Mouse (Mus musculus) neural tube, embryonic 13.5 days (tissue): ENCODE data around the gene Dab2ip. TPM values are rescaled to one million over a fixed set of nuclear protein-coding genes. Genes with fewer than 3 reads are reported as not detected.

Experiments used
- ATAC-seq: fragments of 200-750 bp; cut with Nextera tagmentation; 2 replicates; pipeline ENCODE4 v1.8.0; 2017; ENCODE audit warnings: low read depth, mild to moderate bottlenecking, moderate TSS enrichment, moderate library complexity
- H3K27ac ChIP-seq: fragments of 300-500 bp; sonication (generic); replicated peaks from 2 replicates; pipeline ENCODE4 v1.5.1; 2015; ENCODE audit warnings: moderate library complexity, mild to moderate bottlenecking, inconsistent platforms
- H3K27me3 ChIP-seq: fragments of 300-500 bp; sonication (generic); 2 replicates; pipeline ENCODE4 v1.6.1; 2015; ENCODE audit warnings: mild to moderate bottlenecking, inconsistent platforms
- H3K36me3 ChIP-seq: fragments of 300-500 bp; sonication (generic); 2 replicates; pipeline ENCODE4 v1.6.1; 2015; ENCODE audit warnings: mild to moderate bottlenecking, inconsistent platforms
- H3K4me1 ChIP-seq: fragments of 300-500 bp; sonication (generic); replicated peaks from 2 replicates; pipeline ENCODE4 v1.6.1; 2015; ENCODE audit warnings: inconsistent platforms
- H3K4me2 ChIP-seq: fragments of 300-500 bp; sonication (generic); 2 replicates; pipeline ENCODE4 v1.6.1; 2015; ENCODE audit warnings: inconsistent platforms, mild to moderate bottlenecking, moderate library complexity
- H3K4me3 ChIP-seq: fragments of 300-500 bp; sonication (generic); 2 replicates; pipeline ENCODE4 v1.5.1; 2015; ENCODE audit warnings: mild to moderate bottlenecking, inconsistent platforms
- H3K9ac ChIP-seq: fragments of 300-500 bp; sonication (generic); 2 replicates; pipeline ENCODE4 v1.6.1; 2015; ENCODE audit warnings: moderate library complexity, mild to moderate bottlenecking, inconsistent platforms
- H3K9me3 ChIP-seq: fragments of 300-500 bp; sonication (generic); 2 replicates; pipeline ENCODE4 v1.6.1; 2016; ENCODE audit warnings: inconsistent platforms
- WGBS: fragments of 180-500 bp; shearing (Covaris S2); methylation state at CpG from one replicate; pipeline ENCODE4 v1.1.7; 2015; 5-methylcytosine and 5-hydroxymethylcytosine counted together
- polyA plus RNA-seq: library from polyadenylated mRNA; unstranded; fragments of >200 nt; fragmentation: Nextera tagmentation; extraction: Ambion mirVana; gene quantifications from 2 replicates; pipeline ENCODE4 v1.2.1, GENCODE M21; 2015

The Dab2ip gene
- polyA plus RNA-seq, 1 experiment from 2014 or later = 67.4 TPM

GRCm38 (mm10) chr2:35718003-35718500, 160.0 kb downstream of the Dab2ip start:
- H3K36me3 ChIP-seq = peaks cover 95% of the 10 kb centered on the region
- no peak overlapping the region for H3K9ac ChIP-seq
- H3K4me2 ChIP-seq = no peak overlapping the region
- H3K27me3 ChIP-seq = no peaks in the 10 kb centered on the region
- no peaks in the 10 kb centered on the region for H3K9me3 ChIP-seq
- H3K27ac ChIP-seq = no peak overlapping the region
- ATAC-seq = no peak
- H3K4me3 ChIP-seq = no peak overlapping the region
- 88% methylated on average over 5 of the region's 5 CpGs for WGBS
- H3K4me1 ChIP-seq = peaks cover 20% of the 10 kb centered on the region

GRCm38 (mm10) chr2:35718662-35719061, 160.6 kb downstream of the Dab2ip start:
- no peak overlapping the region for H3K4me3 ChIP-seq
- no peak overlapping the region for H3K27ac ChIP-seq
- no peaks in the 10 kb centered on the region for H3K27me3 ChIP-seq
- peaks cover 23% of the 10 kb centered on the region for H3K4me1 ChIP-seq
- ATAC-seq = no peak
- H3K4me2 ChIP-seq = no peak overlapping the region
- WGBS = 92% methylated on average over 9 of the region's 9 CpGs
- no peaks in the 10 kb centered on the region for H3K9me3 ChIP-seq
- no peak overlapping the region for H3K9ac ChIP-seq
- H3K36me3 ChIP-seq = peaks cover 97% of the 10 kb centered on the region

DNA sequence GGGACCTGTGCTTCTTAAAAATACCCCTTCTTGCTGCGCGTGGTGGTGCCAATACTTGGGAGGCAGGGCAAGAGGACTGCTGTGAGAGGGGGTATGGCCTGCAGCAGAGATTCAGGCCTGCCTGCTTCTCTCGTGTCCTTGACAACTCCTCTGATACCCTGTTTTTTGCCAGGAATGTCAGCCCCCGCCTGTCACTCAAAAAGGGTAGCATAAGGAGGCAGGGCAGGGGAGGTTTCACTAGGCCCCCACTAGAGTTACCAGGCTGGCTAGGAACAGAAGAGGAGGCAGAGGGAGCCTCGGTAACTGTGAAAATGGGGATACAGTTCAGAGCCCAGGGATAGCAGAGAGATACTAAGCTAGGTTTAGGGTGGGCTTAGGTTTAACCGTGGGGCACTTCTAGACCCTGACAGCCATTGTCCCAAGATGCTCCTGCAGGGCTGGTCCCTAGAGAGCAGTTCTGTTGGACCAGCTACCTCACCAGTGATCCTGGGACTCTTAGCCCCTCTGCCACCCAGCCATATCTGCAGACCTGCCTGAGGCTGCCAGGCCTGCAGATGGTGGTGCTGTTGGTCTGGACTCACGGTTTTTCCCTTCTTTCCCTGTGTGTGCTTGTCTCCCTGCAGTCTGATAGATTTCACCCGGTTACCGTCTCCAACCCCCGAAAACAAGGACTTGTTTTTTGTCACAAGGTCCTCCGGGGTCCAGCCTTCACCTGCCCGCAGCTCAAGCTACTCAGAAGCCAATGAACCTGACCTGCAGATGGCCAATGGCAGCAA, 161.4 kb downstream of the Dab2ip start:
- no peak for ATAC-seq
- H3K27ac ChIP-seq = no peak overlapping the region
- no peaks in the 10 kb centered on the region for H3K9me3 ChIP-seq
- 90% methylated on average over 12 of the region's 12 CpGs for WGBS
- no peaks in the 10 kb centered on the region for H3K27me3 ChIP-seq
- peaks cover 92% of the 10 kb centered on the region for H3K36me3 ChIP-seq
- H3K4me1 ChIP-seq = peaks cover 18% of the 10 kb centered on the region
- H3K4me2 ChIP-seq = no peak overlapping the region
- no peak overlapping the region for H3K9ac ChIP-seq
- H3K4me3 ChIP-seq = no peak overlapping the region

GRCm38 (mm10) chr2:35720104-35720503, 162.0 kb downstream of the Dab2ip start:
- peaks cover 11% of the 10 kb centered on the region for H3K4me1 ChIP-seq
- WGBS = 91% methylated on average over 12 of the region's 12 CpGs
- no peak overlapping the region for H3K4me2 ChIP-seq
- H3K9ac ChIP-seq = no peak overlapping the region
- H3K27ac ChIP-seq = no peak overlapping the region
- ATAC-seq = no peak
- no peak overlapping the region for H3K4me3 ChIP-seq
- H3K9me3 ChIP-seq = no peaks in the 10 kb centered on the region
- no peaks in the 10 kb centered on the region for H3K27me3 ChIP-seq
- peaks cover 87% of the 10 kb centered on the region for H3K36me3 ChIP-seq

DNA sequence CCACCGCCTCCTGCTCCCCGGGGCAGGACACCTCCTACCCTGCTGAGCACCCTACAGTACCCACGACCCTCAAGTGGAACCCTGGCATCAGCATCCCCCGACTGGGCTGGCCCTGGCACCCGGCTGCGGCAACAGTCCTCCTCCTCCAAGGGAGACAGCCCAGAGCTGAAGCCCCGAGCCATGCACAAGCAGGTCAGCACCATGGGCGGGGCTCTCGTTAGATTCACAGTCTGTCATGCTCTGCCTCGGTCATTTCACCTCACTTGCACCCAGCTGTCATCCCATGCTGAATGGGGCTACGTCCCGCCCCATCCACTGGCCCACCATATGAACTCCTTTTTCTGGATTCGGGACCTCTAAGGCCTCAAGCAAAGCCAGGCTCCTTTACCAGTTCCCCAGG, 162.5 kb downstream of the Dab2ip start:
- Histone ChIP-seq H3K4me3 (no peak overlapping the region), H3K27ac (no peak overlapping the region), H3K27me3 (no peaks in the 10 kb centered on the region), H3K4me1 (peaks cover 9% of the 10 kb centered on the region; the same call in 1 of the 2 replicates), H3K4me2 (no peak overlapping the region), H3K9me3 (no peaks in the 10 kb centered on the region), H3K9ac (no peak overlapping the region), H3K36me3 (peaks cover 83% of the 10 kb centered on the region)
- 90% methylated on average over 13 of the region's 13 CpGs for WGBS
- no peak for ATAC-seq

GRCm38 (mm10) chr2:35720956-35721355, 162.9 kb downstream of the Dab2ip start:
- Histone ChIP-seq H3K9ac (no peak overlapping the region), H3K9me3 (no peaks in the 10 kb centered on the region), H3K27ac (no peak overlapping the region), H3K27me3 (no peaks in the 10 kb centered on the region), H3K4me3 (no peak overlapping the region), H3K4me1 (peaks cover 9% of the 10 kb centered on the region; the same call in 1 of the 2 replicates), H3K4me2 (no peak overlapping the region), H3K36me3 (peaks cover 83% of the 10 kb centered on the region)
- ATAC-seq = no peak
- WGBS = 93% methylated on average over 9 of the region's 9 CpGs

DNA sequence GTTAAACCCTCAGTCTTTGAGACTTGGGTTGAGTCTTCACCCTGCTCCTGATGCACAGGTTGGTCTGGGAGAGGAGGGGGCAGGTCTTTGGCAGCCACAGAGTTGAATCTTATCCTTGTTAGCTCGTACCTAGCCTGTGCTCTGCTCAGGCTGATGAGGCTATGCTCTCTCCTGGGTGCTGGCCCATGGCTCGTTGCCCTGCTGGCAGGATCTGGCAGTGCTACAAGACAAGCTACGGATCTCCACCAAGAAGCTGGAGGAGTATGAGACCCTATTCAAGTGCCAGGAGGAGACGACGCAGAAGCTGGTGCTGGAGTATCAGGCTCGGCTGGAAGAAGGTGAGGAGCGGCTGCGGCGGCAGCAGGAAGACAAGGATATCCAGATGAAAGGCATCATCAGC, 164.8 kb downstream of the Dab2ip start:
- no peaks in the 10 kb centered on the region for H3K9me3 ChIP-seq
- H3K4me2 ChIP-seq = no peak overlapping the region
- no peak for ATAC-seq
- no peak overlapping the region for H3K4me3 ChIP-seq
- H3K27ac ChIP-seq = no peak overlapping the region
- H3K36me3 ChIP-seq = peaks cover 84% of the 10 kb centered on the region
- no peaks in the 10 kb centered on the region for H3K27me3 ChIP-seq
- 93% methylated on average over 9 of the region's 9 CpGs for WGBS
- no peak overlapping the region for H3K9ac ChIP-seq
- H3K4me1 ChIP-seq = peaks cover 9% of the 10 kb centered on the region; the same call in 1 of the 2 replicates

GRCm38 (mm10) chr2:35723267-35723666, 165.2 kb downstream of the Dab2ip start:
- no peaks in the 10 kb centered on the region for H3K9me3 ChIP-seq
- ATAC-seq = no peak
- WGBS = 94% methylated on average over 6 of the region's 6 CpGs

DNA sequence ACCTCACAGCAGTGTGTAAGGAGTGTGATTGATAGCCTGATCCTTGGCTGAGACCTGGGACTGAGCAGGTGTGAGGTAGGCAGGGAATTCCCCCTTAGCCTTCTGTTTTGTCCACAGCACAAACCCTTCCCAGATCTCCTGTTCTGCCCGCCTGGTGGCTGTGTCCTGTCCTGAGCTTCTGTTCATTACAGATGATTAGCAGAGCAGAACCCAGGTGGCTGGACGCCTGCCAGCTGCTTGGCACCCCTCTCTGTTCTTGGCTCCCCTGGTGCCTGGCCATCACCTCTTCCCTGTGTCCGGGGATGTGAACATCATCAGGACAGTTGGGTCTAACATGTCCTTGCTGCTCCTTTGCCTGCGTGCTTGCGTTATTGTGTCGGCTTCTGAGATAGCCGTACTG, 165.6 kb downstream of the Dab2ip start:
- peaks cover 84% of the 10 kb centered on the region for H3K36me3 ChIP-seq
- no peaks in the 10 kb centered on the region for H3K9me3 ChIP-seq
- no peak for ATAC-seq
- H3K27ac ChIP-seq = no peak overlapping the region; the same call in 1 of the 2 replicates
- H3K9ac ChIP-seq = no peak overlapping the region
- no peak overlapping the region for H3K4me2 ChIP-seq
- no peaks in the 10 kb centered on the region for H3K27me3 ChIP-seq
- no peak overlapping the region for H3K4me3 ChIP-seq
- peaks cover 18% of the 10 kb centered on the region for H3K4me1 ChIP-seq
- WGBS = 82% methylated on average over 7 of the region's 7 CpGs

More at GRCm38 (mm10) chr2:35723267-35723666, 165.2 kb downstream of the Dab2ip start:
- H3K4me1 ChIP-seq = peaks cover 14% of the 10 kb centered on the region
- H3K9ac ChIP-seq = no peak overlapping the region
- H3K27ac ChIP-seq = no peak overlapping the region; the same call in 1 of the 2 replicates
- peaks cover 84% of the 10 kb centered on the region for H3K36me3 ChIP-seq
- H3K4me2 ChIP-seq = no peak overlapping the region
- no peak overlapping the region for H3K4me3 ChIP-seq
- H3K27me3 ChIP-seq = no peaks in the 10 kb centered on the region

DNA sequence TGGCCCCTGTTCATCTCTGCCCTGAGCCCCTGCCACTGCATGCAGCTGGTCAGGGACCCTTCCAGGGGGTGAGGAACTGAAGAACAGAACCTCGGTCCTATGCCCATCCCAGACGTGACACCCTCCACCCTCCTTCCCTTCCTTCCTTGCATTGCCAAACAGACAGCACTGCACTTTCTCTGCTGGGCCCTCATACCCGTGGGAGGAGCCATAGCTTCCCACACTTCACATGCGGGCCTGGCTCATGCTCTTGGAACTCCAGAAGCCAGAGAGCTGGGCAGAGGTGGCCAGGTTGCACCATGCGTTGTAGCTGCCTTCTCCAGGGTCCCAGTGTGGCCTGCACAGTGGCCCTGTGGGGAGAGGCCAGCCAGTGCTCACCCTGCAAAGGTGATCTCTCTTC, 170.6 kb downstream of the Dab2ip start:
- Histone ChIP-seq H3K4me1 (peaks cover 42% of the 10 kb centered on the region), H3K9ac (peak overlapping the region; percentile 38), H3K36me3 (peaks cover 53% of the 10 kb centered on the region), H3K4me2 (no peak overlapping the region), H3K27me3 (no peaks in the 10 kb centered on the region), H3K27ac (peak overlapping the region; percentile 56), H3K4me3 (no peak overlapping the region), H3K9me3 (no peaks in the 10 kb centered on the region)
- ATAC-seq = no peak
- WGBS = 55% methylated on average over 5 of the region's 5 CpGs

DNA sequence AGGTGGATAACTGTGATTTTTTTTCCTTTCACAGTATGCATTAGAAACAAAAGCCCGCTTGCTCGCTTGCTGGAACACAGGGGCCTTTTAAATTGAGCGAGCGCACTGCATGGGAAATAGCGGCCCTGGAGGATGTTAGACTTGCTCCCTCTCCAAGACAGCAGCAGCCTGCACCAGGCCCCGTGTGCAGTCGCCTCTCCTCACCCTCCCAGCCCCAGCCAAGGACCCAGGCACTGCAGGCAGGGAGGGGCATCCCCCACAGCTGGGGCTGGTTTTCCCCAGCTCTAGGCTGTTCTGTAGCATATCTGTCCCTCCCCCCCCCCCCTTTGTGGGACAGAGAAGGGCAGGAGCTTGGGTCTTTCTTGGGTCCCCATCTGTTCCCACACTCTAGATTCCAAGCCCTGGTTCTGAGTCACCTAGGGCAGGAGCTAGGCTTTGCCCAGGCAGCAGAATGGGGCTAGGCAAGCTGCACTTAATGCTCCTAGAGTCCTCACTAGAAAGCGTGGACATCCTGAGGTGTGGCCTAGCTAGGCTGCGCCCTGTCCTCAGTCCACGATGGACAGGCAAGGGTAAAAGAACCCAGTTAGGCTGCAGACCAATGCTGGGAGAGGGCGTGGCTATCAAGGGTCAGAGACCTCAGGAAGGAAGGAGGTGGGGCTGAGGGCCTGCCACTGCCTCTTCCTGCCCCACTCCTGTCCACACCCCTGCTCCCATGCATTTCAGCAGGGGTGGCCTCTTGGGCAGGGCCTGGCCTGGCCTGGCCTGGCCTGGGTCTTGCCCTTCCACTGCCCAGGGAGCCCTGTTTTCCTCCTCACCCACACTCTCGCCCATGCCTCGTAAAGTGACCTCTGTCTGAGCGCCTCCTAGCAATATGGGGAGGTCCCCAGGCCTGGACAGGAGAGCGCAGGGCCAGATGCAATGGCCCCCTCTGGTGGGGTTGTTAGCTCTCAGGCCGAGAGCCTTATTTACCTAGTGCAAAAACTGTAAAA, 171.3 kb downstream of the Dab2ip start:
- peak overlapping the region; percentile 54 for H3K9ac ChIP-seq
- 48% methylated on average over 16 of the region's 16 CpGs for WGBS
- H3K36me3 ChIP-seq = peaks cover 50% of the 10 kb centered on the region

More for the DNA sequence above, 171.3 kb downstream of the Dab2ip start:
- peaks cover 40% of the 10 kb centered on the region for H3K4me1 ChIP-seq
- peak overlapping the region; percentile 56 for H3K27ac ChIP-seq
- no peaks in the 10 kb centered on the region for H3K9me3 ChIP-seq
- H3K4me3 ChIP-seq = no peak overlapping the region
- no peak for ATAC-seq
- no peak overlapping the region for H3K4me2 ChIP-seq
- H3K27me3 ChIP-seq = no peaks in the 10 kb centered on the region
